ENCODE assay signal across 8 mouse cellular contexts in the genomic region with DNA sequence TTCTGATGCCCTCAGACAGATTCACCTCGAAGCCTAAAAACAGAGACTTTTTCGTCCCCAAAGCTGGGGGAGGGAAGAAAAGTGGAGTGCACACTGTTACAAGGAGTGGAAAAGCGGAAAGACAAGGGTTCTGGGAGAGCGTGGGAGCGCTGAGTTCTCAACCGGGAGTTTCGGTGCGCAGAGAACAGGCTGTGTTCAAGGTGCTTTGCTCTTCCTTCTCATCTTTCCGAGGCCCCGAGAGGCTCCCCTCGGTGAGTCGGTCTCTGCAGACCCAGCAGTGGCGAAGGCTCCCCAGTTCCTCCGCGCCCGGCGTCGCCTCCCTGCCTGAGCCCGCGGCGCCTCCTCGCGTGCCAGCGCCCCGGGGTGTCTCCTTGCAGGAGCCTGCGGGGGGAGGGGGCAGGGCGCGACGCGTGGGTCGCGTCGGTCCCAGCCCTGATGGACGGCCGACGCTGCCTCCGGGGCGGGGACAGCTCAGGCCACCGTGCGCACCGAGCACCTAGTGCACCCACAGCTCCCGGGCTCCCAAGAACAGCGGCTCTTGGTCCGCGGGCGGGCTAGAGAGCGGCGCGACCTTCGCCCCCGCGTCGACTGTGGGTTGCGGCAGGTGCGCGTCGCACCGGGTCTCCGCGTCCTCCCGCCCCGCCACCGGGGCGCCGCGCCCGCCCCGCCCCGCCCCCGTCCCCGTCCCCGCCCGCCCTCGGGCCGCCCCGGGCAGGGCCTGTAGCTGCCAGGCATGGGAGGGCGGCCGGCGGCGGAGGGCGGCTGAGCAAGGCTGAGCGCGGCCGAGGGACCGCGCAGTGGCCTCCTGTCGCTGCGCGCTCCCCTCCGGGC. TPM values are rescaled to one million over a fixed set of nuclear protein-coding genes. Genes with fewer than 3 reads are reported as not detected.
DNase-seq lines count a peak whose midpoint lies in the region; ATAC-seq and TF ChIP-seq lines count a peak whose summit lies in the region.

No protein-coding gene starts in this region.

- H3K4me3 ChIP-seq in embryonic facial prominence, embryonic 14.5 days (ENCODE audit: low read depth, low read length), result peak overlapping the region; percentile 65
- peak overlapping the region; percentile 63 for H3K4me3 ChIP-seq in heart, postnatal 0 days (ENCODE audit: low read depth, low read length)
- H3K4me3 ChIP-seq in lung, adult 2 months (replicated peaks; ENCODE audit: extremely low read depth, low read depth, low read length), result peak overlapping the region; percentile 61
- H3K4me3 ChIP-seq in neural tube, embryonic 14.5 days (ENCODE audit: low read depth, low read length), result peak overlapping the region; percentile 58

- 1% methylated on average over 15 of the region's 90 CpGs for WGBS in embryonic facial prominence, embryonic 14.5 days
- WGBS in heart, postnatal 0 days, result under 1% methylated on average over 70 of the region's 90 CpGs
- WGBS in lung, adult 2 months, result under 1% methylated on average over 87 of the region's 90 CpGs
- 1% methylated on average over 64 of the region's 90 CpGs for WGBS in neural tube, embryonic 14.5 days

- H3K36me3 ChIP-seq in embryonic facial prominence, embryonic 14.5 days (ENCODE audit: control insufficient read depth, insufficient read depth, low read length), result no peaks in the 10 kb centered on the region
- H3K36me3 ChIP-seq in heart, postnatal 0 days (replicated peaks; ENCODE audit: control insufficient read depth, insufficient read depth, low read length), result no peaks in the 10 kb centered on the region
- no peaks in the 10 kb centered on the region for H3K36me3 ChIP-seq in neural tube, embryonic 14.5 days (ENCODE audit: control insufficient read depth, insufficient read depth, low read length)

- H3K27ac ChIP-seq in embryonic facial prominence, embryonic 14.5 days (replicated peaks; ENCODE audit: low read depth, low read length), result no peak overlapping the region
- no peak overlapping the region for H3K27ac ChIP-seq in heart, postnatal 0 days (ENCODE audit: low read depth)
- H3K27ac ChIP-seq in neural tube, embryonic 14.5 days (ENCODE audit: low read depth, low read length), result no peak overlapping the region

- no peaks in the 10 kb centered on the region for H3K9me3 ChIP-seq in embryonic facial prominence, embryonic 14.5 days (ENCODE audit: control insufficient read depth, low read length)
- no peaks in the 10 kb centered on the region for H3K9me3 ChIP-seq in heart, postnatal 0 days (replicated peaks; ENCODE audit: control insufficient read depth, low read length)
- no peaks in the 10 kb centered on the region for H3K9me3 ChIP-seq in neural tube, embryonic 14.5 days (ENCODE audit: control insufficient read depth, low read length)

- peak overlapping the region; percentile 60 for H3K9ac ChIP-seq in embryonic facial prominence, embryonic 14.5 days (ENCODE audit: low read depth, low read length)
- H3K9ac ChIP-seq in heart, postnatal 0 days (replicated peaks; ENCODE audit: low read depth, low read length), result peak overlapping the region; percentile 43; the same call in 1 of the 2 replicates
- H3K9ac ChIP-seq in neural tube, embryonic 14.5 days (replicated peaks; ENCODE audit: low read depth, low read length), result peak overlapping the region; percentile 33

- H3K27me3 ChIP-seq in embryonic facial prominence, embryonic 14.5 days (replicated peaks; ENCODE audit: control insufficient read depth, insufficient read depth, low read length), result peaks cover 58% of the 10 kb centered on the region
- H3K27me3 ChIP-seq in heart, postnatal 0 days (ENCODE audit: control insufficient read depth, insufficient read depth, low read length), result peaks cover 62% of the 10 kb centered on the region
- H3K27me3 ChIP-seq in neural tube, embryonic 14.5 days (ENCODE audit: control insufficient read depth, insufficient read depth, low read length), result peaks cover 26% of the 10 kb centered on the region

- TF ChIP-seq POLR2A in lung, adult 2 months (IDR thresholded peaks at IDR 0.05; ENCODE audit: borderline replicate concordance, extremely low read depth, low read depth, low read length), result no peak

- no peak for TF ChIP-seq CTCF in heart, postnatal 0 days (IDR thresholded peaks at IDR 0.05; ENCODE audit: low read depth)
- no peak for TF ChIP-seq CTCF in lung, adult 2 months (IDR thresholded peaks at IDR 0.05; ENCODE audit: insufficient read depth, low read length)

- H3K4me2 ChIP-seq in embryonic facial prominence, embryonic 14.5 days (ENCODE audit: low read depth, low read length), result peak overlapping the region; percentile 100
- H3K4me2 ChIP-seq in heart, postnatal 0 days (ENCODE audit: low read depth, low read length), result peak overlapping the region; percentile 97
- peak overlapping the region; percentile 99 for H3K4me2 ChIP-seq in neural tube, embryonic 14.5 days (ENCODE audit: low read depth, low read length)

- TF ChIP-seq EP300 in heart, postnatal 0 days (IDR thresholded peaks at IDR 0.05; ENCODE audit: low read depth), result no peak

- peak; percentile 88 for ATAC-seq in embryonic facial prominence, embryonic 14.5 days (ENCODE audit: low read depth)
- ATAC-seq in heart, postnatal 0 days (ENCODE audit: insufficient read depth, low read depth), result peak; percentile 72
- peak; percentile 73 for ATAC-seq in neural tube, embryonic 14.5 days (ENCODE audit: low read depth)

- H3K4me1 ChIP-seq in embryonic facial prominence, embryonic 14.5 days (ENCODE audit: control insufficient read depth, insufficient read depth, low read length), result no peaks in the 10 kb centered on the region; the same call in 1 of the 2 replicates
- no peaks in the 10 kb centered on the region for H3K4me1 ChIP-seq in heart, postnatal 0 days (ENCODE audit: control insufficient read depth, insufficient read depth)
- H3K4me1 ChIP-seq in lung, adult 2 months (ENCODE audit: control insufficient read depth, insufficient read depth, low read length), result 0 out of 2 replicates have a peak, but pooled peaks cover 2% of the 10 kb centered on the region
- H3K4me1 ChIP-seq in neural tube, embryonic 14.5 days (ENCODE audit: control insufficient read depth, insufficient read depth, low read length), result peaks cover 4% of the 10 kb centered on the region; the same call in 1 of the 2 replicates

- DNase-seq in lung, adult 18-20 months, result peak; percentile 28 to 43
- DNase-seq in lung, postnatal 25 days (ENCODE audit: low spot score), result no peak
- peak; percentile 42 for DNase-seq in embryonic facial prominence, embryonic 14.5 days (ENCODE audit: low spot score)
- DNase-seq in heart, postnatal 0 days (ENCODE audit: low spot score), result peak; percentile 30
- DNase-seq in kidney, postnatal 25 days, result peak; percentile 62 to 88
- peak; percentile 40 for DNase-seq in lung, adult 2 months
- peak; percentile 61 for DNase-seq in urinary bladder, adult 2 months (ENCODE audit: low spot score)

RNA-seq across cellular contexts. Expression of a gene that starts 0.7 kb away (rescaled TPM):
- polyA plus RNA-seq in embryonic facial prominence, embryonic 14.5 days (2014; fragmentation: Nextera tagmentation; extraction: Ambion mirVana), result 1.9 and 2.3 TPM in 2 replicates
- total RNA-seq in heart, postnatal 0 days (2014; rRNA removed; ENCODE audit: low replicate concordance), result 0.35 and 4.6 TPM in 2 replicates
- polyA plus RNA-seq in heart, postnatal 0 days (2015; fragmentation: Nextera tagmentation; extraction: Ambion mirVana), result 0.64 and 0.67 TPM in 2 replicates
- polyA plus RNA-seq in lung, adult 2 months (2012; rRNA removed), result 2.3 and 3.2 TPM in 2 replicates
- 0.15 and 0.16 TPM in 2 replicates for polyA plus RNA-seq in neural tube, embryonic 14.5 days (2014; fragmentation: Nextera tagmentation; extraction: Ambion mirVana)
- 5.2 and 7.0 TPM in 2 replicates for polyA plus RNA-seq in urinary bladder, adult 2 months (2012; rRNA removed)
